Mouse (Mus musculus) lung, postnatal 36 days (tissue): ENCODE measurements around the gene Catsperz.

Source experiments
- DNase-seq: peaks from one replicate; pipeline ENCODE4 v3.0.0; 2022; ENCODE audit warnings: mixed read lengths

Catsperz gene

DNA sequence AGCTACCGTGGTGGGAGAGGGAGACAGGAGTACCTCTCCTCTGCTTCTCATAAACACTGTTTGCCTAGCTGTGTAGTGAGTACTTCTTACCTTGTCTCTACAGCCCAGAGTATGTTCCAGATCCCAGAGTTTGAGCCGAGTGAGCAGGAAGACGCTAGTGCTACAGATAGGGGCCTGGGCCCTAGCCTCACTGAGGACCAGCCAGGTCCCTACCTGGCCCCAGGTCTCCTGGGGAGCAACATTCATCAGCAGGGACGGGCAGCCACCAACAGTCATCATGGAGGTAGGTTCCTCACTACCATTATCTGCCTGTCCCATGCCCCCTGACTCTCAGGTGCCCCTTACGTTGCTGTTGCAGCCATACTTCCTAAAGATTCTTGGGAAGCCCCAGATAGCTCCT, 17.6 kb upstream of the Catsperz start:
- DNase-seq, result no peak

DNA sequence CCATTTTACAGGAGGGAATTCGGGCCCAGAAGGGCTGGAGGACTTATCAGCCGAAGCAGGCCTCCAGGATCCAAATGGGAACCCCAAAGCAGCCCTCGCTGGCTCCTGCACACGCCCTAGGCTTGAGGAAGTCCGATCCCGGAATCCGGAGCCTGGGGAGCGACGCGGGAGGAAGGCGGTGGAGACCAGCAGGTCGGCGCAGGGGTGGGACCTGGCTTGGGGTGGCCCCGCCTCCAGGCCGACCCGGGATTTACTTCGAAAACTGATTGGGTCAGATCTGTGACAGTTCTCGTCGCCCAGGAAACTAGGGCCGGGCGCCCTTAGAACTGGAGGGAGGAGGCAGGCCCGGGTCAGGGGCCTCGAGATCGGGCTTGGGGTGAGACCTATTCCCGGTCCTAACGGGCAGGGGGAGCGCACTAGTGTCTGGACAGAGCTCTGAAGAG, 17.1 kb upstream of the Catsperz start, which contains the start of gene Gpr137:
TSS of gene Gpr137 (minus strand) at position 232 of the 443 bp plus-strand sequence.
- DNase-seq, result peak; percentile 99

DNA sequence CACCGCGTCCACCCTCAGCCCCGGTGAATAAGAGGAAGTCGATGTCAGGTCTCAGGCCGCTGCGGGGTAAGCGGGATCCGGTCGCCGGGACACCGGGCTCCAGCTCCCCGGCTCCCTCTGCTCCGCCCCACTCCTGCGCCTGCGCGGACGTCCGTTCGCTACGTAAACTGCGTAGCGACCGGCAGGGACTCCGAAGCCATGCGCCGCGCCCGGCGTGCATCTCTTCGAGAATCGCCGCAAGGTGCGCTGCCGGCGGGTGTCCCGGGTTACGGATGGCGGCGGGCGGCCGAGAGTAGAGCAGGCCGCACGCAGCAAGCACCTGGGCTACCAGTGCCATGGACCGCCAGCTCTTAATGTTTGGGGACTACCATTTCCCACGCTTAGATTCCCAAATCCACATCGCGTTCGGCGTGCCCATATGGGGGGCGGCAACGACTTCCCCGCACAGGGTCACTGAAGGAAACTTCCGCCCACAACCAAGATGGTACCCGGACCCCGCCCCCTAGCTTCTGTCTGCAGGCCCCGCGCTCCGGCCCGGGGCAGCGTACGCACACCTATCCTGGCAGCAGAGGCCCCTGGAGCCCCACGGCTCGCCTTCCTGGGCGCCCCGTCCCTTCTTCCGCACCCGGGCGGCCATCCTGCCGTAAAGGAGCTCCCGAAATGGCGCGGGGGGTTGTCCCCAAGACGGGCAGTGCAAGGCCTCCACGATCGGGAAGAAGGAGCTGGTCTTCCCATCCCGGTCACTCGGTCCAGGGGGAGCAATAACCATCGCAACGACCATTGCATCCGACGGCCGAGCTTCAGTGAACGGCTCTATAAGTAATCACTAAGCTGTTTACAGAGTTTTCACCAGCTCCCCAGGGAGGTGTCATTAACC, 16.4 kb upstream of the Catsperz start, which contains the start of gene Bad:
TSS of gene Bad (plus strand) at position 490 of the 877 bp plus-strand sequence.
- peak; percentile 95 for DNase-seq

GRCm38 (mm10) chr19:6940396-6941351, 15.5 kb upstream of the Catsperz start:
- DNase-seq, result no peak

- no peak for DNase-seq
Measured at GRCm38 (mm10) chr19:6939106-6940002, 14.2 kb upstream of the Catsperz start.

DNA sequence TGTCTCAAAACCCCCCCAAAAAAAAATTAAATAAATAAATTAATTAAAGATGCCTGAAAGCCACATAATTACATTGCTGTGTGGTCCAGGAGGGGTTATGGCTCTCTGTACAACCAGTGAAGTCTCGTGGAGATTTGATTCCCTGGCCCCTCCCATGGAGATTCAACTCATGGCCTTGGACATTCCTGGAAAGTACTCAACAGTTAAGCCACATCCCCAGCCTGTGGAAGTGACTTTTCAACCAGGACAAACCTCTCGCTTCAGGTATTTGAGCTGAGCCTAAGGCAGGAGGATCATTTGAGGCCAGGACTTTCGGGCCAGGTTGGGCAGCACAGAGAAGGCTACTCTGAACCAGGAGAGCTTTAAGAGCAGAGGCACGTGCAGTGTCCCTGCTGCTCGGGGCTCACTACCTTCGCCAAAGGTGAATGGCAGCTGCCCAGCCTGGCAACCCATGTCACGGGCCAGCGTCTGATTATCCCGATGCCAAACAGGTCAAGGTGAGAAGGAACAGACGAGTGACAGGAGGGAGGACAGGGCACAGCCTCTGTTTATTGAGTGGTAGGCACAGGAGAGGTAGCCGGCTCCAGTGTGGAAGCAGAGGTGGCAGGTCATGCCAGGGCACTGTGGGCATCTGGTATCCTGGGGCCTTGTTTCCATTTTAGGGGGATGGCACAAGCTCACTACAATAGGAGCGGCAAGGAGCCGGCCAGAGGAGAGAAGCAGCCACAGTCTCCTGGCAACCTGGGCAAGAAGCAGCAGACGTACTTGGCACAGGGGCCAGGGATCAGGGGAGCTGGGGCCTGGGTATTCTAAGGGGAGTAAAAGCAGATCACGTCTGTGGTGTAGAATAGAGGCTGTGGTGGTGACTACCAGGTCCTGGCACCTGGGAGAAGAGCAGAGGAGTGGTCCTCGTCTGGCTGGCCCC, 12.6 kb upstream of the Catsperz start:
- DNase-seq, result no peak

DNA sequence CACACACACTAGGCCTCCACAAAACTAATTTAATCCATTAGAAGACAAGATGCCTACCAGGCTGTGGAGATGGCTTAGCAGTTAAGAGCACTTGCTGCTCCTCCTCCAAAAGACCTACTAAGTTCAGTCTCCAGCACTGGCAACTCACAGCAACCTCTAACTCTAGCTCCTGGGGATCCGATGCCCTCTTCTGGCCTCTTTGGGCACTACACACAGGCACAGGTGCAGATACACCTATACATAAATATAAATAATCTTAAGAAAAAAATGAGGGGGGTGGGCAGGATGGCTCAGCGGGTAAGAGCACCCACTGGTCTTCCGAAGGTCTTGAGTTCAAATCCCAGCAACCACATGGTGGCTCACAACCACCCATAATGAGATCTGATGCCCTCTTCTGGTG, 11.1 kb upstream of the Catsperz start:
- DNase-seq, result peak; percentile 58

- DNase-seq, result no peak
Measured at GRCm38 (mm10) chr19:6934195-6934977, 9.2 kb upstream of the Catsperz start, which contains the start of gene Kcnk4. Gene Kcnk4 (minus strand): TSS chr19:6934515.

GRCm38 (mm10) chr19:6933436-6934194, 8.4 kb upstream of the Catsperz start:
- DNase-seq, result no peak

GRCm38 (mm10) chr19:6933102-6933435, 7.9 kb upstream of the Catsperz start:
- no peak for DNase-seq

DNA sequence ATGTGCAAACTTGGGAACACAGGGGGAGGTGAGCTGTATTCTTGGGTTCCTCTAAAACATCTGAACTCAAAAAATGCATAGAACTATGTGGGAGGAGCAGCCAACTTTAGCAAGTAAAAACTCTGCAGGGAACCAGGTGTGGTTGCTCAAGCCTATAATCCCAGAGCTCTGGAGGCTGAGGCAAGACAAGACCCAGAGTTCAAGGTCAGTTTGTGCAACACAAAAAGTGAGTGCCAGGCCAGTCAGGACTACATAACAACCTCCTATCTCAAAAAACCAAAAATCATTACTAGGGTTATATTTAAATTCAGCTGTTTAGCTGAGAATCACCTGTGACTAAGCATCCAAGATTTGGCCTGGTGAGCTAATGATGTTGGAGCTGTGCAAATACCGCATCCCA, 6.8 kb upstream of the Catsperz start:
- DNase-seq, result no peak

DNA sequence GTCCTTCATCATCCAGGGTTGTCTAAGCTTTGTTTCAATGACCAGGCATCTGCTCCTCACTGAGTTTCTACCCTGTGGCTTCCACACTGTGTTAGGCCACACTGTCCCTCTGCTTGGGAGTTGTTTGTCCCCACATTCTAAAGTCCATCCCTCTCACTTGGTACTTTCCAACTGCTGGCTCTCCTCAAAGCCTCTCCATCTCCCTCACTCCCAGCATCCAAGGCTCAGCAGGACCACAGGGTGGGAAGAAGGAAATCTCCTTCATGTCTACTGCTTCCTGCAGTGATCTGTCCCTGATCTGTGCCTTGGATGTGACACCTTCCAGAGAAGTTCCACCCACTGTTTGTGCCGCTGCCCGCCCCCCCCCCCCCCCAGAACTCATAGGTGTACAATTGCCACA, 5.8 kb upstream of the Catsperz start:
- DNase-seq, result no peak

GRCm38 (mm10) chr19:6928080-6928479, 2.9 kb upstream of the Catsperz start:
- no peak for DNase-seq

DNA sequence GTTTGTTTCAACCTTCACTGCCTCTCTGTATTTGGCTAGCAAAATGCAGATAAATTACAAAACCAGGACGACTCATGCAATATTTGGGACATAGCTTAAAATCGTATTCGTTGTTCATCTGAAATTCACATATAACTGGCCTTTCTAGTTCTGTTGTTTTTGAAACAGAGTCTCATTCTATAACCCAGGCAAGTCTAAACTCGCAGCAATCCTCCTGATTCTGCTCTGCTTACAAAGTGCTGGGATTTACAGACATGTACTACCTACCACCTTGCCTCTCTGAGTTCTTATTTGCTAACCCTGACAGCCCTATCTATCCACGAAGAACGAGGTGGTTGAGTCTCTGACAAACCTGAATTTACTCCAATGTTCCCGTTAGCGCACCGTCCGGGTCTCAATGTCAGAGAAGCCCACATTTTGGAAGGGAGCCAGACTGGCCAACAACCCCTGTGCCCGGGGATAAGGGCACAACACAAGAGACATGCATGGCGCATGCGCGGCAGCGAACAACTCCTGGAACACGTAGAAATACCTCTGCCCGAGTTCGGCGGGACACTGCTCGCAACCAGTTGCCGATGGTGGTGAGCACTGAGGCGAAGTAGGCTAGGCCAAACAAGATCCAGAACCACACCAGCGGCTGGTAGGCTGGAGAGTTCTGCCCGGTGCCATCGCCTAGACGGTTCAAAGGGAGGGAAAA, 1.5 kb upstream of the Catsperz start:
- DNase-seq, result peak; percentile 42

DNA sequence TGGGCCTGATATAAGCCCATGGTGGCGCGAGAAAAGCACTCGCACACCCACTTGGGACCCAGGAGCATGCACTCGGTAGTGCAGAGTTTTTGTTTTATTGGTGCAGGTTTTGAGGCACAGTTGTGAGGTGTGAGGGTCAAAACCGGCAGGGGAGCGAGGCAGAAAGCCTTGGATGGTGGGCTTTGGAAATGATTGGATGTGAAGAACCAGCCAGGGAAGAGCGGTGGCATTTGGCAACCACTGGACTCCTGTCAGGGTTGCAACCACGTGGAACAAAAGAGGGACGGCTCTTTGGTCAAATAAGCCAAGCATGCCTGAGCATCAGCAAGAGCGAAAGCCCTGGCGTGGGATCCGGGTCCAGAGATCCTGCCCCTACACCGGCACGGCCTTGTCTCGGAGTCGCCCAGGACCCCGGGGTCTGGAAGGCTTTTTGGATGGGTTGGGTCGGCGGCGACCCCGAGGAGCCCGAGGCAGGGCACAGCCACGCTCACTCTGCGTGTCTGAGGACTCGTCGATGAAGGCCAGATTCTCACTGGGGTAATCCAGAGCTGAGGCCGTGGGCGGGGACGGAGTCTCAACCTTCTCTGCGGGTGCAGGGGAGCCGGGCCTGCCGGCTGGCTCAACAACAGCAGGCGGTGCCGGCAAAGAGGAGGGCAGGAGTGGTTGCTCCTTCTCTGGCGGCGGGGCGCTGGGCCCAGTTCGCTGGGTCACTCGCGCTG, 590 bp upstream of the Catsperz start:
- no peak for DNase-seq

DNA sequence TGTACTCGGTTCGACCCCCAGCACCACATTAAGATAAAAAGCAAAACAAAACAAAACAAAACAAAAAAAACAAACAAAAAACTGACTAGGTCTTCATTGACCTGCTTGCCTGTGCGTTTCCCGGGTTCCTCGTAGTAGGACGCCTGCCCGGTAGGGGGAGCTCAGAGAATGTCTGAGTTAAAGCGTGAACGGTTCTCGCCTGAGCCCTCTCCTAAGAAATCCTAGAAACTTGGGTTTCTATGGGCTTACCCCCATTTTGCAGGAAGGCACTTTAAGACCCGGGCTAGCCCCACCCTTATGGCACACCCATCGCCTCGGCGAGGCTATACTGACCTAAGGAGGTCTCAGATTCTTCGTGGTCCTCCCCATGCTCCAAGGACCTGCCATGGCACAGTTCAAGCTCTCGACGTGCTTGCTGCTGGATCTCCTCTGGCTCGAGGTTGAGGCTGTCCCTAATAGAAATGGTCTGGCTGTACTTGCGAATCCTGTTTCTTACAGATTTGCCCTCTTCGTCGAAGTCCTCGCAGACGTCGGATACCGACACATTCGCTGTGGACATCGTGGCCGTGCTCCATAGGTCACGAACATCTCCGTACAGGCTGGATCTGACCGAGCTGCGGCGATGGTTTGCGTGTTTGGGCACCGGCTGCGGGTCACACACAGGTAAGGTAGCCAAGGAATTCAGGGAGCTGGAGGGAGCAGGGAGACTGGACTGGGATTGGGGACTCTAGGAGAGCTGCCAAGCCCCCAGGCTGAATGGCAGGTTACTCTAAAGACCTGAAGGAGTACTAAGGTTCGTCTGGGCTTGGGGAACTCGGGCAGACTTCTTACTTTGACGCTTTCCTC, 496 bp downstream of the Catsperz start:
- DNase-seq, result peak; percentile 95
